Mouse (Mus musculus) myocyte (in vitro differentiated cells): ENCODE data around the gene Zfand6.

ENCODE experiments used
- CEBPB ChIP-seq: IDR thresholded peaks from 2 replicates; pipeline ENCODE4 v1.6.1; 2011; ENCODE audit warnings: mild to moderate bottlenecking, moderate library complexity; ENCODE audit not compliant: poor library complexity, insufficient read depth, severe bottlenecking
- E2F4 ChIP-seq: IDR thresholded peaks from one replicate; pipeline ENCODE4 v1.6.1; 2011; ENCODE audit warnings: mild to moderate bottlenecking, control low read depth, moderate library complexity; ENCODE audit not compliant: insufficient read depth
- MAX ChIP-seq: IDR thresholded peaks from one replicate; pipeline ENCODE4 v1.6.1; 2011; ENCODE audit warnings: low read depth, mild to moderate bottlenecking, control low read depth
- MYOD1 ChIP-seq, 3 experiments: IDR thresholded peaks; one replicate each; pipeline ENCODE4 v1.6.1; 2011; ENCODE audit warnings: control low read depth in 2 of 3, low read depth in 2 of 3, mild to moderate bottlenecking in 2 of 3, moderate library complexity in 1 of 3; ENCODE audit not compliant: insufficient read length in 2 of 3, control insufficient read depth in 1 of 3
- POLR2A ChIP-seq: IDR thresholded peaks from one replicate; pipeline ENCODE4 v1.6.1; 2011; ENCODE audit warnings: low read depth, mild to moderate bottlenecking, control low read depth, moderate library complexity; ENCODE audit not compliant: insufficient read length
- POLR2AphosphoS2 ChIP-seq: IDR thresholded peaks from one replicate; pipeline ENCODE4 v1.6.1; 2011; ENCODE audit warnings: low read depth, control low read depth; ENCODE audit not compliant: insufficient read length
- REST ChIP-seq: IDR thresholded peaks from one replicate; pipeline ENCODE4 v1.6.1; 2011; ENCODE audit warnings: mild to moderate bottlenecking, control low read depth, moderate library complexity; ENCODE audit not compliant: insufficient read depth, insufficient read length
- TCF12 ChIP-seq: IDR thresholded peaks from one replicate; pipeline ENCODE4 v1.6.1; 2011; ENCODE audit warnings: mild to moderate bottlenecking, control low read depth; ENCODE audit not compliant: poor library complexity, insufficient read depth, severe bottlenecking
- TCF3 ChIP-seq: IDR thresholded peaks from one replicate; pipeline ENCODE4 v1.6.1; 2011; ENCODE audit warnings: low read depth, control low read depth; ENCODE audit not compliant: insufficient read length
- USF1 ChIP-seq: IDR thresholded peaks from one replicate; pipeline ENCODE4 v1.6.1; 2011; ENCODE audit warnings: low read depth, mild to moderate bottlenecking, control low read depth, moderate library complexity

- no peak for TF ChIP-seq POLR2A
- TF ChIP-seq MAX: no peak
- TF ChIP-seq TCF3: no peak
- TF ChIP-seq CEBPB: no peak
- TF ChIP-seq REST: no peak
- no peak for TF ChIP-seq E2F4
- TF ChIP-seq POLR2AphosphoS2: no peak
- TF ChIP-seq TCF12: no peak
- no peak for TF ChIP-seq MYOD1 (IDR thresholded peaks at IDR 0.05; ENCODE audit: control insufficient read depth in 1 of 3, insufficient read length in 2 of 3, low read depth in 2 of 3)
- no peak for TF ChIP-seq USF1
Measured at GRCm38 (mm10) chr7:84577034-84577433, 112.7 kb downstream of the Zfand6 start.
